Mouse (Mus musculus) forelimb bud, embryonic 11.5 days (tissue): ENCODE data around the gene Prdm16.

ENCODE experiments used
- DNase-seq: peaks from one replicate; pipeline ENCODE4 v3.0.0-alpha.2; 2012; ENCODE audit warnings: low read depth, low spot score

The Prdm16 gene

GRCm38 (mm10) chr4:154273000-154273399 lies 363.7 kb downstream of the Prdm16 start:
- DNase-seq = peak; percentile 86

GRCm38 (mm10) chr4:154269520-154269919 lies 367.2 kb downstream of the Prdm16 start:
- no peak for DNase-seq

GRCm38 (mm10) chr4:154267511-154267910 lies 369.2 kb downstream of the Prdm16 start:
- no peak for DNase-seq
